Mouse (Mus musculus) embryonic fibroblast, embryonic 13.5 days (primary cell): ENCODE results near the gene Gucy2c.

ENCODE experiments used
- CTCF ChIP-seq: IDR thresholded peaks from 2 replicates; pipeline ENCODE4 v1.5.1; 2011; ENCODE audit warnings: mild to moderate bottlenecking, control low read depth, low read length, moderate library complexity, borderline replicate concordance; ENCODE audit not compliant: insufficient read depth
- POLR2A ChIP-seq: IDR thresholded peaks from 2 replicates; pipeline ENCODE4 v1.6.1; 2011; ENCODE audit warnings: low read depth, mild to moderate bottlenecking, control low read depth, low read length, moderate library complexity

GRCm38 (mm10) chr6:136806819-136807218 lies 25.3 kb upstream of the Gucy2c start:
- TF ChIP-seq CTCF: no peak
- TF ChIP-seq POLR2A: no peak
